Mouse (Mus musculus) bone marrow, adult 2 months (tissue): ENCODE results near the gene Skap2.

Experiments used
- CTCF ChIP-seq: fragments of 200-500 bp; IDR thresholded peaks from 2 replicates; pipeline ENCODE4 v1.5.1; 2011; ENCODE audit warnings: low read length, control low read depth; ENCODE audit not compliant: control insufficient read depth, insufficient read depth
- POLR2A ChIP-seq: fragments of 200-500 bp; IDR thresholded peaks from 2 replicates; pipeline ENCODE4 v1.6.1; 2011; ENCODE audit warnings: low read depth, mild to moderate bottlenecking, control low read depth, low read length, borderline replicate concordance; ENCODE audit not compliant: control insufficient read depth

DNA sequence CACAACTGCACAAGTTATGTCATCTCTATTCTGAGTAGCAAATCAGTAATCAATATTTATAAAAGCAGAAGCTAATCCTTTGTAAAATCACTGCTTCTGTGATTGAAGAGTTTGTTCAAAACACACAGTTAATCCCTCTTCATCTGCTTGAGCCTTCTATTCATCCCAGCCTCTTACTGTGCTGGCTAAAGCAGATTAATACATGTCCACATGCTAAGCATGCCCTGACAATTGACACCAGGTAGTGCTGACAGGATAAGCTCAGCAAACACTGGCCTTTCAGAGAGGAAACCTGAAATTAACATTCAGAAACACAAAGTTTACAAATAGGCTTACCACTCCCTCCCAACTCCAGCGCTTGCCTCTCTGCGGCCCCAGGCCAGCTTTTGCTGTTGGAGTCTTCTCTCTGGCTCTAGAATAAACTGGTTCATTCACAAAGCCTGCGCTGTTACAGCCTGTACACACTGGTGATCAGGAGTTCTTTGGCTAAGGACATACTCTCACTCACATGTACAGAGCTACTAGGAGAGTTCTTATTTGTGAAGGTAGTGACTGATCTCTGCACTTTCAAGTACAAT is 79.2 kb downstream of the Skap2 start:
- no peak for TF ChIP-seq CTCF
- TF ChIP-seq POLR2A = no peak
